Mouse (Mus musculus) bone marrow, adult 2 months (tissue): Measurements from ENCODE around the gene Alkbh4.

ENCODE experiments used
- CTCF ChIP-seq: fragments of 200-500 bp; IDR thresholded peaks from 2 replicates; pipeline ENCODE4 v1.5.1; 2011; ENCODE audit warnings: low read length, control low read depth; ENCODE audit not compliant: control insufficient read depth, insufficient read depth
- POLR2A ChIP-seq: fragments of 200-500 bp; IDR thresholded peaks from 2 replicates; pipeline ENCODE4 v1.6.1; 2011; ENCODE audit warnings: low read depth, mild to moderate bottlenecking, control low read depth, low read length, borderline replicate concordance; ENCODE audit not compliant: control insufficient read depth

DNA sequence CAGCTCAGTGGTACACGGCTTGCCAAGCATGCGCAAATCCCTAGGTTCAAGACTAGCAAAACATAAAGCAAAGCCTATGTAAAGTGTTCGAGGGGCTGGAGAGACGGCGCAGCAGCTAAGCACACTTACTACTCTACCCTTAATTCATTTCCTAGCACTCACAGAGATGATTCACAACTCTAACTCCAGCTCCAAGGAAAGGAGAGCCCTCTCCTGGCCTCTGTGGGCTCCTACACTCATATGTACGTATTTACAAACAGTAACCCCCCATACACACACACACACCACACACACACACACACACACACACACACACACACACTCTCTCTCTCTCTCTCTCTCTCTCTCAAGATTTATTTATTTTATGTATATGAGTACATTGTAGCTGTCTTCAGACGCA is 47.8 kb downstream of the Alkbh4 start:
- TF ChIP-seq CTCF: no peak
- TF ChIP-seq POLR2A: no peak
